7 mouse cellular contexts compared by ENCODE assay signal in genomic region chr15:95791855-95792254, GRCm38 (mm10). TPM values are rescaled to one million over a fixed set of nuclear protein-coding genes. Genes with fewer than 3 reads are reported as not detected.
DNase-seq lines count a peak whose midpoint lies in the region; ATAC-seq and TF ChIP-seq lines count a peak whose summit lies in the region.

No protein-coding gene starts in this region.

- no peaks in the 10 kb centered on the region for H3K36me3 ChIP-seq in lung, postnatal 0 days (ENCODE audit: insufficient read depth, low read length)
- H3K36me3 ChIP-seq in forebrain, embryonic 13.5 days (ENCODE audit: poor library complexity, severe bottlenecking) = no peaks in the 10 kb centered on the region
- no peaks in the 10 kb centered on the region for H3K36me3 ChIP-seq in liver, embryonic 12.5 days
- H3K36me3 ChIP-seq in stomach, embryonic 16.5 days (ENCODE audit: control insufficient read depth, insufficient read depth, low read length) = no peaks in the 10 kb centered on the region

- DNase-seq in lung, postnatal 0 days (ENCODE audit: low spot score) = no peak
- DNase-seq in lung, postnatal 14 days = no peak
- DNase-seq in urinary bladder, postnatal 36 days (ENCODE audit: low spot score in 2 of 2) = no peak
- no peak for DNase-seq in frontal cortex, postnatal 14 days (ENCODE audit: low spot score in 2 of 2)

- ATAC-seq in lung, postnatal 0 days = no peak
- no peak for ATAC-seq in forebrain, embryonic 13.5 days
- ATAC-seq in liver, embryonic 12.5 days = no peak
- ATAC-seq in stomach, embryonic 16.5 days (ENCODE audit: insufficient read depth, low FRiP score) = no peak

- H3K4me3 ChIP-seq in lung, postnatal 0 days (ENCODE audit: low read depth, low read length) = peak overlapping the region; percentile 91
- H3K4me3 ChIP-seq in forebrain, embryonic 13.5 days = peak overlapping the region; percentile 81
- H3K4me3 ChIP-seq in liver, embryonic 12.5 days = peak overlapping the region; percentile 75
- peak overlapping the region; percentile 69 for H3K4me3 ChIP-seq in stomach, embryonic 16.5 days (replicated peaks; ENCODE audit: low read length)

- TF ChIP-seq EP300 in lung, postnatal 0 days (IDR thresholded peaks at IDR 0.05) = no peak

- TF ChIP-seq CTCF in lung, postnatal 0 days (IDR thresholded peaks at IDR 0.05) = no peak

- H3K9me3 ChIP-seq in lung, postnatal 0 days (ENCODE audit: low read length) = no peaks in the 10 kb centered on the region
- H3K9me3 ChIP-seq in forebrain, embryonic 13.5 days (replicated peaks) = no peaks in the 10 kb centered on the region
- no peaks in the 10 kb centered on the region for H3K9me3 ChIP-seq in liver, embryonic 12.5 days (replicated peaks)
- H3K9me3 ChIP-seq in stomach, embryonic 16.5 days (replicated peaks; ENCODE audit: control insufficient read depth, low read length) = no peaks in the 10 kb centered on the region

- peaks cover 20% of the 10 kb centered on the region; the same call in 1 of the 2 replicates for H3K4me1 ChIP-seq in lung, postnatal 0 days (ENCODE audit: insufficient read depth, low read depth, low read length)
- H3K4me1 ChIP-seq in forebrain, embryonic 13.5 days = peaks cover 43% of the 10 kb centered on the region
- peaks cover 55% of the 10 kb centered on the region for H3K4me1 ChIP-seq in liver, embryonic 12.5 days
- H3K4me1 ChIP-seq in stomach, embryonic 16.5 days (ENCODE audit: control insufficient read depth, insufficient read depth, low read length) = peaks cover 24% of the 10 kb centered on the region

- peak overlapping the region; percentile 93; the same call in 1 of the 2 replicates for H3K27ac ChIP-seq in lung, postnatal 0 days (ENCODE audit: low read length)
- H3K27ac ChIP-seq in forebrain, embryonic 13.5 days = no peak overlapping the region
- H3K27ac ChIP-seq in liver, embryonic 12.5 days = no peak overlapping the region
- peak overlapping the region; percentile 10; the same call in 1 of the 2 replicates for H3K27ac ChIP-seq in stomach, embryonic 16.5 days (ENCODE audit: low read length)

- no peaks in the 10 kb centered on the region for H3K27me3 ChIP-seq in lung, postnatal 0 days (replicated peaks; ENCODE audit: insufficient read depth, low read length)
- no peaks in the 10 kb centered on the region; the same call in 1 of the 2 replicates for H3K27me3 ChIP-seq in forebrain, embryonic 13.5 days
- peaks cover 9% of the 10 kb centered on the region; the same call in 1 of the 2 replicates for H3K27me3 ChIP-seq in liver, embryonic 12.5 days (replicated peaks)
- H3K27me3 ChIP-seq in stomach, embryonic 16.5 days (ENCODE audit: control insufficient read depth, insufficient read depth, low read length) = no peaks in the 10 kb centered on the region

- peak overlapping the region; percentile 82 for H3K4me2 ChIP-seq in lung, postnatal 0 days (replicated peaks; ENCODE audit: low read depth, low read length)
- peak overlapping the region; percentile 62 for H3K4me2 ChIP-seq in forebrain, embryonic 13.5 days
- peak overlapping the region; percentile 97 for H3K4me2 ChIP-seq in liver, embryonic 12.5 days
- peak overlapping the region; percentile 76 for H3K4me2 ChIP-seq in stomach, embryonic 16.5 days (ENCODE audit: low read depth, low read length)

- H3K9ac ChIP-seq in lung, postnatal 0 days (replicated peaks; ENCODE audit: low read depth) = peak overlapping the region; percentile 91; the same call in 1 of the 2 replicates
- H3K9ac ChIP-seq in forebrain, embryonic 13.5 days = peak overlapping the region; percentile 91
- peak overlapping the region; percentile 80; the same call in 1 of the 2 replicates for H3K9ac ChIP-seq in liver, embryonic 12.5 days
- H3K9ac ChIP-seq in stomach, embryonic 16.5 days (ENCODE audit: low read length) = peak overlapping the region; percentile 88; the same call in 1 of the 2 replicates

- 32% methylated on average over 5 of the region's 5 CpGs for WGBS in lung, postnatal 0 days
- WGBS in forebrain, embryonic 13.5 days = 67% methylated on average over 5 of the region's 5 CpGs
- 53% methylated on average over 5 of the region's 5 CpGs for WGBS in liver, embryonic 12.5 days (ENCODE audit: insufficient replicate concordance)
- WGBS in stomach, embryonic 16.5 days = 42% methylated on average over 5 of the region's 5 CpGs

RNA-seq across cellular contexts. Expression of gene Ano6, which starts 1.2 kb away (rescaled TPM):
- polyA plus RNA-seq in lung, postnatal 0 days (2015; fragmentation: Nextera tagmentation; extraction: Ambion mirVana) = 37.5 and 38.9 TPM in 2 replicates
- polyA plus RNA-seq in forebrain, embryonic 13.5 days (2015; fragmentation: Nextera tagmentation; extraction: Ambion mirVana) = 21.4 and 22.9 TPM in 2 replicates
- polyA plus RNA-seq in liver, embryonic 12.5 days (2016; fragmentation: Nextera tagmentation; extraction: Ambion mirVana) = 14.7 and 14.8 TPM in 2 replicates
- 41.8 and 44.9 TPM in 2 replicates for polyA plus RNA-seq in stomach, embryonic 16.5 days (2015; fragmentation: Nextera tagmentation; extraction: Ambion mirVana)

Comparison
In these comparisons a context has a peak if more than half of its experiments do, and no peak if none do; other contexts are left out.
1. H3K27ac ChIP-seq: peak in lung, postnatal 0 days (single experiment) and stomach, embryonic 16.5 days (single experiment); none in forebrain, embryonic 13.5 days (single experiment) and liver, embryonic 12.5 days (single experiment).
2. Peak in every context shown above with its lines, with median percentiles within 50 percentile points of each other: H3K4me2 ChIP-seq, H3K4me3 ChIP-seq and H3K9ac ChIP-seq.